Mouse (Mus musculus): ENCODE measurements at regions not wholly inside any gene's neighbourhood (a gene's known extent, or its start where the extent isn't known, plus 50 kb on each side); places are given as distances from the start of the nearest gene placed in this dataset.
A peak's percentile ranks its signal among the peaks of the same experiment; 100 is the strongest.
"Not testable (repeated sequence)": the region's sequence is repeated elsewhere in the genome, so short reads cannot be mapped to it uniquely, and the experiment has no call there.

DNA sequence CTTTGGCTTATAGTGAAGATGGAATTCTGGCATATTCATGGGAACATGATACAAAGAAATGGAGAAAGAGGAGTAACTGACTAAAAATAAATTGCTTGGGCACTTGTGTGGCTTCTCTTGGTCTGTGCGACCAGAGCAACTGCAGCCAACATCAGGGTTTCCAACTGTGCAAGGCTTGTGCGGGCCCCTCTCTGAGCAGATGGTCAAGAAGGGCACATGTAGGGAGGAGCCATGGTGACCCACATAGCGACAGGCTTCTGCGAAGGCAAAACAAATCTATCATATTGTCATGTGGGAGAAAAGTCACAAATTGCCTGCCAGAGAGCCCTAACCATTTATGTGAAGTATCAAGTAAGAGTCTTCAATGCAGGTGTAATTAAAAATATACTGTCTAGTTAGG, 321.6 kb downstream of the Grxcr1 start:
- no peak overlapping the region for H3K4me3 ChIP-seq (ENCODE audit: low read depth, low read length)
- H3K27ac ChIP-seq (ENCODE audit: low read depth, low read length): no peak overlapping the region
- H3K36me3 ChIP-seq (ENCODE audit: insufficient read depth): no peaks in the 10 kb centered on the region
- WGBS: 82% methylated on average over 4 of the region's 4 CpGs
- no peak for DNase-seq
- H3K9me3 ChIP-seq (ENCODE audit: low read length): no peaks in the 10 kb centered on the region
- H3K27me3 ChIP-seq (ENCODE audit: insufficient read depth, low read length): no peaks in the 10 kb centered on the region
- H3K4me2 ChIP-seq (ENCODE audit: low read depth): no peak overlapping the region
- H3K4me1 ChIP-seq (ENCODE audit: insufficient read depth): no peaks in the 10 kb centered on the region
- no peak overlapping the region for H3K9ac ChIP-seq
- ATAC-seq: no peak
- no peak for TF ChIP-seq CTCF (IDR thresholded peaks at IDR 0.05; ENCODE audit: low read depth)

- DNase-seq: not testable (repeated sequence)
- 89% methylated on average over 3 of the region's 3 CpGs for WGBS
Measured at GRCm38 (mm10) chr5:68353816-68354215, 322.2 kb downstream of the Grxcr1 start.

GRCm38 (mm10) chr5:68361581-68362211, 330.1 kb downstream of the Grxcr1 start:
- no peak overlapping the region for H3K4me2 ChIP-seq (ENCODE audit: low read depth)
- WGBS: 75% methylated on average over 3 of the region's 3 CpGs
- H3K9me3 ChIP-seq (ENCODE audit: low read length): no peaks in the 10 kb centered on the region
- no peak overlapping the region for H3K4me3 ChIP-seq (ENCODE audit: low read depth, low read length)
- no peak overlapping the region for H3K9ac ChIP-seq
- TF ChIP-seq CTCF (IDR thresholded peaks at IDR 0.05; ENCODE audit: low read depth): no peak
- no peak for ATAC-seq
- no peaks in the 10 kb centered on the region for H3K27me3 ChIP-seq (ENCODE audit: insufficient read depth, low read length)
- DNase-seq: no peak
- H3K4me1 ChIP-seq (ENCODE audit: insufficient read depth): no peaks in the 10 kb centered on the region
- no peaks in the 10 kb centered on the region for H3K36me3 ChIP-seq (ENCODE audit: insufficient read depth)
- no peak overlapping the region for H3K27ac ChIP-seq (ENCODE audit: low read depth, low read length)

More at GRCm38 (mm10) chr5:68353816-68354215, 322.2 kb downstream of the Grxcr1 start:
- not testable (repeated sequence) for H3K27me3 ChIP-seq (ENCODE audit: insufficient read depth, low read length); ATAC-seq; H3K4me2 ChIP-seq (ENCODE audit: low read depth); H3K36me3 ChIP-seq (ENCODE audit: insufficient read depth); H3K9ac ChIP-seq; H3K27ac ChIP-seq (ENCODE audit: low read depth, low read length); H3K4me3 ChIP-seq (ENCODE audit: low read depth, low read length); H3K4me1 ChIP-seq (ENCODE audit: insufficient read depth); H3K9me3 ChIP-seq (ENCODE audit: low read length)

- Histone ChIP-seq H3K4me2 (ENCODE audit: low read depth) (no peak overlapping the region), H3K27me3 (ENCODE audit: insufficient read depth, low read length) (no peaks in the 10 kb centered on the region), H3K36me3 (ENCODE audit: insufficient read depth) (no peaks in the 10 kb centered on the region), H3K27ac (ENCODE audit: low read depth, low read length) (no peak overlapping the region), H3K9me3 (ENCODE audit: low read length) (no peaks in the 10 kb centered on the region), H3K4me1 (ENCODE audit: insufficient read depth) (no peaks in the 10 kb centered on the region), H3K9ac (no peak overlapping the region), H3K4me3 (ENCODE audit: low read depth, low read length) (no peak overlapping the region)
- ATAC-seq (peak; percentile 81), DNase-seq (peak; percentile 10)
- no peak for TF ChIP-seq CTCF (IDR thresholded peaks at IDR 0.05; ENCODE audit: low read depth)
- 84% methylated on average over 2 of the region's 2 CpGs for WGBS
Measured at GRCm38 (mm10) chr5:68373082-68373481, 341.4 kb downstream of the Grxcr1 start.

Measured in forebrain, postnatal 0 days (tissue).